Comparison of ENCODE assay signal across 19 mouse cellular contexts in the genomic region with DNA sequence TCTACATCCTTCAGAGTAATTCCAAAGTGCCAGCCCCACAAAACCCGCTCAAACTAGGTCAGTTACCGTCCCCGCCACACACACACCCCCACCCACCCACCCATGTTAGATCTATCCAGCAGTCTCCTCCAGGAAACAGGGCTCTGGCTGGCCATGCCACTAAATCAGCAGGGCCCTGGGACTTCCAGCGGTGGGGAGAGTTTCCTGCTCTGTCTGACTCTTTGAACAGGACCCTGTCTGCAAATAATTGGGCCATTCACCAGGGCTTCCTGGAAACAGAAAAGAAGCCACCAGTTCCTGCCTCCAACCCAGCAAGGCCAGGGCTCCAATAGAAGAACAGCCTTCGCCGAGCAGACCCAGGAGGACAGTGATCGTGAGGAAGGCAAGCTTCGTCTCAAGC.
DNase-seq lines count a peak whose midpoint lies in the region; ATAC-seq and TF ChIP-seq lines count a peak whose summit lies in the region.
"Had no signal": no experiment of that assay in that cellular context is flagged by ENCODE, and none has a peak within 500 bp of the region (broad histone marks: within the 10 kb centered on the region; RNA-seq: fewer than 3 reads in every experiment).

No protein-coding gene starts in this region.

- no peak overlapping the region for H3K9ac ChIP-seq in liver, postnatal 0 days (replicated peaks)
- H3K9ac ChIP-seq: forebrain, embryonic 12.5 days; heart, embryonic 15.5 days; hindbrain, embryonic 14.5 days; neural tube, embryonic 15.5 days had no signal

- WGBS in kidney, adult 2 months = 50% methylated on average over 8 of the region's 8 CpGs
- WGBS in liver, postnatal 0 days (ENCODE audit: insufficient replicate concordance) = 34% methylated on average over 8 of the region's 8 CpGs

- H3K27ac ChIP-seq in kidney, adult 2 months (ENCODE audit: insufficient read depth, low read depth, low read length) = no peak overlapping the region
- no peak overlapping the region for H3K27ac ChIP-seq in liver, postnatal 0 days (ENCODE audit: low read depth)
- H3K27ac ChIP-seq: forebrain, embryonic 12.5 days; heart, embryonic 15.5 days; hindbrain, embryonic 14.5 days; neural tube, embryonic 15.5 days had no signal

- no peak for TF ChIP-seq CTCF in kidney, adult 2 months (conservative IDR thresholded peaks at IDR 0.05; ENCODE audit: insufficient read depth, insufficient read length, low read depth, low read length)
- no peak for TF ChIP-seq CTCF in liver, postnatal 0 days (IDR thresholded peaks at IDR 0.05; ENCODE audit: low read depth)

- no peak overlapping the region for H3K4me2 ChIP-seq in liver, postnatal 0 days (ENCODE audit: low read depth, low read length)
- H3K4me2 ChIP-seq: forebrain, embryonic 12.5 days; heart, embryonic 15.5 days; hindbrain, embryonic 14.5 days; midbrain, embryonic 11.5 days; neural tube, embryonic 15.5 days had no signal

- no peak for TF ChIP-seq POLR2A in kidney, adult 2 months (IDR thresholded peaks at IDR 0.05; ENCODE audit: low read depth, low read length)

- no peaks in the 10 kb centered on the region for H3K9me3 ChIP-seq in liver, postnatal 0 days (ENCODE audit: low read length)
- H3K9me3 ChIP-seq: forebrain, embryonic 12.5 days; heart, embryonic 15.5 days; neural tube, embryonic 15.5 days had no signal

- 0 out of 2 replicates have a peak, but pooled peaks cover 2% of the 10 kb centered on the region for H3K4me1 ChIP-seq in kidney, adult 2 months (ENCODE audit: control insufficient read depth, insufficient read depth, low read length)
- no peaks in the 10 kb centered on the region for H3K4me1 ChIP-seq in liver, postnatal 0 days (ENCODE audit: insufficient read depth)
- H3K4me1 ChIP-seq: heart, embryonic 15.5 days; neural tube, embryonic 15.5 days had no signal

- no peak for TF ChIP-seq EP300 in liver, postnatal 0 days (IDR thresholded peaks at IDR 0.05; ENCODE audit: low read depth)

- H3K36me3 ChIP-seq in kidney, adult 2 months (ENCODE audit: control insufficient read depth, insufficient read depth, low read length) = no peaks in the 10 kb centered on the region
- H3K36me3 ChIP-seq in liver, postnatal 0 days (replicated peaks; ENCODE audit: insufficient read depth, low read length) = no peaks in the 10 kb centered on the region
- H3K36me3 ChIP-seq: forebrain, embryonic 12.5 days; heart, embryonic 15.5 days; neural tube, embryonic 15.5 days had no signal

- peak; percentile 37 for DNase-seq in adrenal gland, postnatal 14 days
- DNase-seq in adrenal gland, adult 18-20 months (ENCODE audit: low spot score in 2 of 2) = no peak
- DNase-seq in kidney, adult 2 months = peak; percentile 56
- peak; percentile 55 for DNase-seq in kidney, postnatal 10 days
- DNase-seq in frontal cortex, postnatal 10 days (ENCODE audit: low spot score in 2 of 2) = no peak
- no peak for DNase-seq in right cerebral cortex, postnatal 4 days
- no peak for DNase-seq in liver, postnatal 0 days
- DNase-seq: cerebellum, adult 11-12 months; cerebellum, postnatal 10 days; heart, postnatal 36 days; spleen, adult 18-20 months had no signal

- ATAC-seq in liver, postnatal 0 days = no peak
- ATAC-seq: inflammation-experienced regulatory T-cells, adult 6 months; lung, postnatal 0 days had no signal

- H3K27me3 ChIP-seq in kidney, adult 2 months (replicated peaks; ENCODE audit: control insufficient read depth, insufficient read depth, low read length) = no peaks in the 10 kb centered on the region
- no peaks in the 10 kb centered on the region for H3K27me3 ChIP-seq in liver, postnatal 0 days (ENCODE audit: insufficient read depth, low read length)
- H3K27me3 ChIP-seq: heart, embryonic 15.5 days; neural tube, embryonic 15.5 days had no signal

- H3K4me3 ChIP-seq in kidney, adult 2 months (ENCODE audit: insufficient read depth, low read depth, low read length) = no peak overlapping the region
- no peak overlapping the region for H3K4me3 ChIP-seq in liver, postnatal 0 days (ENCODE audit: low read depth, low read length)
- H3K4me3 ChIP-seq: erythroblast, embryonic 14.5 days; forebrain, embryonic 12.5 days; heart, embryonic 15.5 days; neural tube, embryonic 15.5 days had no signal

Comparison
In these comparisons a context has a peak if more than half of its experiments do, and no peak if none do; other contexts are left out.
1. DNase-seq: peak in adrenal gland, postnatal 14 days (single experiment), kidney, adult 2 months (single experiment) and kidney, postnatal 10 days (single experiment); none in adrenal gland, adult 18-20 months (0 of 2), frontal cortex, postnatal 10 days (0 of 2), right cerebral cortex, postnatal 4 days (single experiment) and liver, postnatal 0 days (single experiment).